Mouse (Mus musculus) kidney, embryonic 16.5 days (tissue): ENCODE measurements around the gene Chd9. TPM values are rescaled to one million over a fixed set of nuclear protein-coding genes. Genes with fewer than 3 reads are reported as not detected.
A peak's percentile ranks its signal among the peaks of the same experiment; 100 is the strongest.

Experiments
- ATAC-seq: fragments of 200-750 bp; cut with Nextera tagmentation; 2 replicates; pipeline ENCODE4 v1.8.0; 2017; ENCODE audit warnings: moderate TSS enrichment; ENCODE audit not compliant: low FRiP score, low TSS enrichment
- H3K27ac ChIP-seq: fragments of 300-500 bp; sonication (generic); 2 replicates; pipeline ENCODE4 v1.5.1; 2014; ENCODE audit warnings: low read length
- H3K27me3 ChIP-seq: fragments of 300-500 bp; sonication (generic); 2 replicates; pipeline ENCODE4 v1.6.1; 2014; ENCODE audit warnings: low read length, control low read depth, mixed read lengths; ENCODE audit not compliant: insufficient read depth
- H3K36me3 ChIP-seq: fragments of 300-500 bp; sonication (generic); 2 replicates; pipeline ENCODE4 v1.6.1; 2014; ENCODE audit warnings: low read length, control low read depth, mixed read lengths; ENCODE audit not compliant: insufficient read depth
- H3K4me1 ChIP-seq: fragments of 300-500 bp; sonication (generic); 2 replicates; pipeline ENCODE4 v1.6.1; 2014; ENCODE audit warnings: low read length, control low read depth, mixed read lengths; ENCODE audit not compliant: insufficient read depth
- H3K4me2 ChIP-seq: fragments of 300-500 bp; sonication (generic); replicated peaks from 2 replicates; pipeline ENCODE4 v1.6.1; 2014; ENCODE audit warnings: low read depth, low read length
- H3K4me3 ChIP-seq: fragments of 300-500 bp; sonication (generic); 2 replicates; pipeline ENCODE4 v1.5.1; 2014; ENCODE audit warnings: mild to moderate bottlenecking, low read length
- H3K9ac ChIP-seq: fragments of 300-500 bp; sonication (generic); replicated peaks from 2 replicates; pipeline ENCODE4 v1.6.1; 2014; ENCODE audit warnings: low read length
- H3K9me3 ChIP-seq: fragments of 300-500 bp; sonication (generic); 2 replicates; pipeline ENCODE4 v1.6.1; 2016; ENCODE audit warnings: low read length, control low read depth
- WGBS: fragments of 180-500 bp; shearing (Covaris S2); extraction: QIAGEN DNeasy Blood & Tissue Kit; methylation state at CpG from one replicate; pipeline ENCODE4 v1.1.7; 2014; 5-methylcytosine and 5-hydroxymethylcytosine counted together
- polyA plus RNA-seq: library from polyadenylated mRNA; unstranded; fragments of >200 nt; fragmentation: Nextera tagmentation; extraction: Ambion mirVana; gene quantifications from 2 replicates; pipeline ENCODE4 v1.2.1, GENCODE M21; 2015

Gene Chd9
- polyA plus RNA-seq, 1 experiment from 2014 or later = 88.1 TPM

- Histone ChIP-seq H3K36me3 (no peaks in the 10 kb centered on the region), H3K4me2 (no peak overlapping the region), H3K4me1 (peaks cover 11% of the 10 kb centered on the region; the same call in 1 of the 2 replicates), H3K27ac (peak overlapping the region; percentile 61; the same call in 1 of the 2 replicates), H3K9me3 (no peaks in the 10 kb centered on the region), H3K9ac (no peak overlapping the region), H3K4me3 (no peak overlapping the region), H3K27me3 (no peaks in the 10 kb centered on the region)
- ATAC-seq = no peak
- WGBS = 50% methylated on average over 14 of the region's 14 CpGs
Measured at GRCm38 (mm10) chr8:90894231-90894914, 66.2 kb downstream of the Chd9 start.

GRCm38 (mm10) chr8:90897343-90897742 is 69.2 kb downstream of the Chd9 start:
- Histone ChIP-seq H3K4me3 (no peak overlapping the region), H3K27ac (no peak overlapping the region), H3K27me3 (no peaks in the 10 kb centered on the region), H3K4me1 (peaks cover 11% of the 10 kb centered on the region; the same call in 1 of the 2 replicates), H3K36me3 (no peaks in the 10 kb centered on the region), H3K9ac (no peak overlapping the region), H3K4me2 (no peak overlapping the region), H3K9me3 (no peaks in the 10 kb centered on the region)
- 64% methylated on average over 5 of the region's 5 CpGs for WGBS
- no peak for ATAC-seq

GRCm38 (mm10) chr8:90898578-90898977 is 70.4 kb downstream of the Chd9 start:
- Histone ChIP-seq H3K4me1 (peaks cover 11% of the 10 kb centered on the region; the same call in 1 of the 2 replicates), H3K4me3 (no peak overlapping the region), H3K9ac (no peak overlapping the region), H3K9me3 (no peaks in the 10 kb centered on the region), H3K4me2 (no peak overlapping the region), H3K27ac (no peak overlapping the region), H3K36me3 (no peaks in the 10 kb centered on the region), H3K27me3 (no peaks in the 10 kb centered on the region)
- WGBS = 44% methylated on average over 6 of the region's 6 CpGs
- no peak for ATAC-seq

- Histone ChIP-seq H3K27me3 (no peaks in the 10 kb centered on the region), H3K9me3 (no peaks in the 10 kb centered on the region), H3K4me3 (no peak overlapping the region), H3K9ac (no peak overlapping the region), H3K36me3 (no peaks in the 10 kb centered on the region), H3K4me1 (peaks cover 5% of the 10 kb centered on the region; the same call in 1 of the 2 replicates), H3K27ac (no peak overlapping the region), H3K4me2 (no peak overlapping the region)
- ATAC-seq = no peak
- WGBS = 73% methylated on average over 2 of the region's 2 CpGs
Measured at GRCm38 (mm10) chr8:90902002-90902401, 73.8 kb downstream of the Chd9 start.

GRCm38 (mm10) chr8:90904171-90904706 is 76.1 kb downstream of the Chd9 start:
- Histone ChIP-seq H3K9ac (no peak overlapping the region), H3K9me3 (no peaks in the 10 kb centered on the region), H3K4me3 (no peak overlapping the region), H3K4me2 (no peak overlapping the region), H3K27ac (no peak overlapping the region), H3K4me1 (peaks cover 4% of the 10 kb centered on the region; the same call in 1 of the 2 replicates), H3K27me3 (no peaks in the 10 kb centered on the region), H3K36me3 (no peaks in the 10 kb centered on the region)
- no peak for ATAC-seq
- WGBS = 85% methylated on average over 2 of the region's 2 CpGs

- no peak overlapping the region for H3K9ac ChIP-seq
- H3K4me3 ChIP-seq = no peak overlapping the region; the same call in 1 of the 2 replicates
- H3K27ac ChIP-seq = no peak overlapping the region
- H3K36me3 ChIP-seq = no peaks in the 10 kb centered on the region
- 95% methylated on average over 4 of the region's 4 CpGs for WGBS
- ATAC-seq = no peak
- no peaks in the 10 kb centered on the region for H3K27me3 ChIP-seq
- peak overlapping the region; percentile 97; the same call in 1 of the 2 replicates for H3K4me2 ChIP-seq
- H3K9me3 ChIP-seq = no peaks in the 10 kb centered on the region
- H3K4me1 ChIP-seq = peaks cover 4% of the 10 kb centered on the region; the same call in 1 of the 2 replicates
Measured at GRCm38 (mm10) chr8:90906922-90907321, 78.8 kb downstream of the Chd9 start.

- Histone ChIP-seq H3K36me3 (no peaks in the 10 kb centered on the region), H3K27ac (peak overlapping the region; percentile 84), H3K9me3 (no peaks in the 10 kb centered on the region), H3K9ac (peak overlapping the region; percentile 87), H3K27me3 (no peaks in the 10 kb centered on the region), H3K4me1 (peaks cover 4% of the 10 kb centered on the region; the same call in 1 of the 2 replicates), H3K4me3 (peak overlapping the region; percentile 79), H3K4me2 (peak overlapping the region; percentile 97)
- 21% methylated on average over 10 of the region's 10 CpGs for WGBS
- peak; percentile 0; the same call in 1 of the 2 replicates for ATAC-seq
Measured at GRCm38 (mm10) chr8:90907516-90907847, 79.3 kb downstream of the Chd9 start.

- peak; percentile 99 for ATAC-seq
Measured at GRCm38 (mm10) chr8:90907848-90908551, 79.8 kb downstream of the Chd9 start.

GRCm38 (mm10) chr8:90908580-90909471 is 80.7 kb downstream of the Chd9 start:
- Histone ChIP-seq H3K27me3 (no peaks in the 10 kb centered on the region), H3K27ac (peak overlapping the region; percentile 84), H3K9me3 (no peaks in the 10 kb centered on the region), H3K4me3 (peak overlapping the region; percentile 79), H3K9ac (peak overlapping the region; percentile 87), H3K4me1 (peaks cover 4% of the 10 kb centered on the region; the same call in 1 of the 2 replicates), H3K4me2 (peak overlapping the region; percentile 97), H3K36me3 (no peaks in the 10 kb centered on the region)
- WGBS = under 1% methylated on average over 68 of the region's 89 CpGs
- peak; percentile 32 for ATAC-seq

More at GRCm38 (mm10) chr8:90907848-90908551, 79.8 kb downstream of the Chd9 start:
- under 1% methylated on average over 86 of the region's 89 CpGs for WGBS
- Histone ChIP-seq H3K4me3 (peak overlapping the region; percentile 79), H3K27me3 (no peaks in the 10 kb centered on the region), H3K27ac (peak overlapping the region; percentile 84), H3K36me3 (no peaks in the 10 kb centered on the region), H3K9ac (peak overlapping the region; percentile 87), H3K4me2 (peak overlapping the region; percentile 97), H3K4me1 (peaks cover 4% of the 10 kb centered on the region; the same call in 1 of the 2 replicates), H3K9me3 (no peaks in the 10 kb centered on the region)
